Mouse (Mus musculus) liver, embryonic 16.5 days (tissue): Measurements from ENCODE around the gene Aoah. TPM values are rescaled to one million over a fixed set of nuclear protein-coding genes. Genes with fewer than 3 reads are reported as not detected.

Source experiments
- ATAC-seq: fragments of 200-750 bp; cut with Nextera tagmentation; 2 replicates; pipeline ENCODE4 v1.8.0; 2017; ENCODE audit warnings: low read depth, mild to moderate bottlenecking, moderate number of reproducible peaks, moderate library complexity
- H3K27ac ChIP-seq: fragments of 300-500 bp; sonication (generic); 2 replicates; pipeline ENCODE4 v1.5.1; 2014; ENCODE audit warnings: mild to moderate bottlenecking, low read length
- H3K27me3 ChIP-seq: fragments of 300-500 bp; sonication (generic); 2 replicates; pipeline ENCODE4 v1.6.1; 2014; ENCODE audit warnings: low read depth, low read length, mixed read lengths; ENCODE audit not compliant: control insufficient read depth, insufficient read depth
- H3K36me3 ChIP-seq: fragments of 300-500 bp; sonication (generic); 2 replicates; pipeline ENCODE4 v1.6.1; 2014; ENCODE audit warnings: mild to moderate bottlenecking; ENCODE audit not compliant: control insufficient read depth, insufficient read depth
- H3K4me1 ChIP-seq: fragments of 300-500 bp; sonication (generic); 2 replicates; pipeline ENCODE4 v1.6.1; 2014; ENCODE audit warnings: low read depth, low read length, mixed read lengths; ENCODE audit not compliant: control insufficient read depth
- H3K4me2 ChIP-seq: fragments of 300-500 bp; sonication (generic); 2 replicates; pipeline ENCODE4 v1.6.1; 2014; ENCODE audit warnings: low read depth, low read length, mixed read lengths
- H3K4me3 ChIP-seq: fragments of 300-500 bp; sonication (generic); 2 replicates; pipeline ENCODE4 v1.5.1; 2014; ENCODE audit warnings: low read depth, mild to moderate bottlenecking, low read length
- H3K9ac ChIP-seq: fragments of 300-500 bp; sonication (generic); 2 replicates; pipeline ENCODE4 v1.6.1; 2014; ENCODE audit warnings: low read depth, low read length
- H3K9me3 ChIP-seq: fragments of 300-500 bp; sonication (generic); replicated peaks from 2 replicates; pipeline ENCODE4 v1.6.1; 2016; ENCODE audit warnings: low read length; ENCODE audit not compliant: control insufficient read depth
- WGBS: fragments of 180-500 bp; shearing (Covaris S2); extraction: QIAGEN DNeasy Blood & Tissue Kit; methylation state at CpG from one replicate; pipeline ENCODE4 v1.1.7; 2014; ENCODE audit not compliant: insufficient replicate concordance; 5-methylcytosine and 5-hydroxymethylcytosine counted together
- polyA plus RNA-seq: library from polyadenylated mRNA; unstranded; fragments of >200 nt; fragmentation: Nextera tagmentation; extraction: Ambion mirVana; gene quantifications from 2 replicates; pipeline ENCODE4 v1.2.1, GENCODE M21; 2015

Gene Aoah
- polyA plus RNA-seq, 1 experiment from 2014 or later: 2.9 TPM

- H3K4me1 ChIP-seq: no peaks in the 10 kb centered on the region
- no peaks in the 10 kb centered on the region for H3K27me3 ChIP-seq
- ATAC-seq: no peak
- no peak overlapping the region for H3K27ac ChIP-seq
- H3K4me3 ChIP-seq: no peak overlapping the region
- no peaks in the 10 kb centered on the region for H3K9me3 ChIP-seq
- no peaks in the 10 kb centered on the region for H3K36me3 ChIP-seq
- H3K4me2 ChIP-seq: no peak overlapping the region
- no peak overlapping the region for H3K9ac ChIP-seq
- WGBS: 68% methylated on average over 4 of the region's 4 CpGs
Measured at GRCm38 (mm10) chr13:21006321-21006653, 212.4 kb downstream of the Aoah start.

- Histone ChIP-seq H3K9me3 (no peaks in the 10 kb centered on the region), H3K27me3 (no peaks in the 10 kb centered on the region), H3K4me3 (no peak overlapping the region), H3K27ac (no peak overlapping the region), H3K9ac (no peak overlapping the region), H3K36me3 (no peaks in the 10 kb centered on the region), H3K4me1 (no peaks in the 10 kb centered on the region), H3K4me2 (no peak overlapping the region)
- ATAC-seq: no peak
- 55% methylated on average over 3 of the region's 3 CpGs for WGBS
Measured at GRCm38 (mm10) chr13:21013659-21014058, 219.7 kb downstream of the Aoah start.

DNA sequence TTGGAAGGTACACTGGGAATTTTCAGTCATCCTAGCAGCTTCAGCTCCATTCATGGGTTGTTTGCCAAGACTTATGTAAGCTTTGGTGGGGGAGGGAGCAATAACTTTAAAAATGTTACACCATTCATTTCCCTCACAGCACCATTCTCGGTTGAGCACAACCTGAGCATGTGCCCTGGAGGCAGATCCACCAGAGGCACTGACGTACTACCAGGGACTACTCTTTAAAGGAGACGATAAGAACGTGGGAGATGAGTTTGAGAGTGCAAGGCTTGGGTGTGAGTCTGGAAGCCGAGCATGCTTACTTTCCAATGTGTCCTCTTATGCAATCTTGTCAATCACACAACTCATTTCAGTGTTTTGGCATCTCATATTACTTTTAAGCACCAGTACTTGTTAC, 230.9 kb downstream of the Aoah start:
- 65% methylated on average over 5 of the region's 5 CpGs for WGBS
- H3K4me2 ChIP-seq: no peak overlapping the region
- H3K9me3 ChIP-seq: no peaks in the 10 kb centered on the region
- H3K27ac ChIP-seq: no peak overlapping the region
- no peak for ATAC-seq
- no peaks in the 10 kb centered on the region for H3K36me3 ChIP-seq
- H3K4me1 ChIP-seq: no peaks in the 10 kb centered on the region
- no peaks in the 10 kb centered on the region for H3K27me3 ChIP-seq
- no peak overlapping the region for H3K4me3 ChIP-seq
- no peak overlapping the region for H3K9ac ChIP-seq

GRCm38 (mm10) chr13:21033176-21033575, 239.3 kb downstream of the Aoah start:
- Histone ChIP-seq H3K4me1 (no peaks in the 10 kb centered on the region), H3K4me3 (no peak overlapping the region), H3K36me3 (no peaks in the 10 kb centered on the region), H3K9me3 (no peaks in the 10 kb centered on the region), H3K9ac (no peak overlapping the region), H3K27ac (no peak overlapping the region), H3K4me2 (no peak overlapping the region), H3K27me3 (no peaks in the 10 kb centered on the region)
- no peak for ATAC-seq
- 53% methylated on average over 3 of the region's 3 CpGs for WGBS

- 55% methylated on average over 3 of the region's 3 CpGs for WGBS
- H3K27ac ChIP-seq: no peak overlapping the region
- H3K4me3 ChIP-seq: no peak overlapping the region
- H3K27me3 ChIP-seq: no peaks in the 10 kb centered on the region
- no peaks in the 10 kb centered on the region for H3K4me1 ChIP-seq
- no peaks in the 10 kb centered on the region for H3K9me3 ChIP-seq
- no peak for ATAC-seq
- H3K36me3 ChIP-seq: no peaks in the 10 kb centered on the region
- H3K4me2 ChIP-seq: no peak overlapping the region
- H3K9ac ChIP-seq: no peak overlapping the region
Measured at GRCm38 (mm10) chr13:21035011-21035410, 241.1 kb downstream of the Aoah start.

- Histone ChIP-seq H3K4me2 (no peak overlapping the region), H3K27ac (no peak overlapping the region), H3K9ac (no peak overlapping the region), H3K4me3 (no peak overlapping the region), H3K27me3 (no peaks in the 10 kb centered on the region), H3K9me3 (no peaks in the 10 kb centered on the region), H3K36me3 (no peaks in the 10 kb centered on the region), H3K4me1 (no peaks in the 10 kb centered on the region)
- ATAC-seq: no peak
Measured at GRCm38 (mm10) chr13:21035981-21036380, 242.1 kb downstream of the Aoah start.

DNA sequence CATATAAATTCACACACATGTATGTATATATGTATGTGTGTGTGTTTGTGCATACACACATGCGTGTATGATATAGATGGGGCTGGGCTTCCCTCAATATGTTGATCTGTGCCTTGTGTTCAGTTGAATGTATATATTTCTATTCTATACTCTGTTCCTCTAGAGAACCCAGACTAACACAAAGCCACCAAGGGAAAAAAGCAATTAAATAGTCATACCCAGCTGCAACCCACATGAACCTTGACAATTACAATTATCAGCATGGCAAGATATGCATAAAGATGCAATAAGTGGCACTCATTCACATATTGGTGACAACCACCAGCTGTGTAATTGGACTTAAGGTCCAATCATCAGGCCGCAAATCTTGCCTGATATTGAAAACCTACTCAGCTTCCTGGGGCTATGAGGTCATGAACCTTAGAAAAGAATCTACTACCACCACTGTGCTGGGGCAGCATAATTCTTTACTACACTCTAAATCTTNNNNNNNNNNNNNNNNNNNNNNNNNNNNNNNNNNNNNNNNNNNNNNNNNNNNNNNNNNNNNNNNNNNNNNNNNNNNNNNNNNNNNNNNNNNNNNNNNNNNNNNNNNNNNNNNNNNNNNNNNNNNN, 246.8 kb downstream of the Aoah start:
- ATAC-seq: no peak
- no peak overlapping the region for H3K4me2 ChIP-seq
- H3K9me3 ChIP-seq: no peaks in the 10 kb centered on the region
- no peaks in the 10 kb centered on the region for H3K4me1 ChIP-seq
- H3K27me3 ChIP-seq: no peaks in the 10 kb centered on the region
- WGBS: 63% methylated on average over 2 of the region's 2 CpGs
- H3K27ac ChIP-seq: no peak overlapping the region
- H3K4me3 ChIP-seq: no peak overlapping the region
- H3K36me3 ChIP-seq: no peaks in the 10 kb centered on the region
- no peak overlapping the region for H3K9ac ChIP-seq

- no peak overlapping the region for H3K4me3 ChIP-seq
- no peaks in the 10 kb centered on the region for H3K27me3 ChIP-seq
- no peaks in the 10 kb centered on the region for H3K4me1 ChIP-seq
- WGBS: 46% methylated on average over 1 of the region's 1 CpGs
- no peaks in the 10 kb centered on the region for H3K9me3 ChIP-seq
- H3K9ac ChIP-seq: no peak overlapping the region
- H3K27ac ChIP-seq: no peak overlapping the region
- no peak for ATAC-seq
- no peak overlapping the region for H3K4me2 ChIP-seq
- no peaks in the 10 kb centered on the region for H3K36me3 ChIP-seq
Measured at GRCm38 (mm10) chr13:21050118-21050517, 256.2 kb downstream of the Aoah start.

- H3K9ac ChIP-seq: no peak overlapping the region
- no peak overlapping the region for H3K4me3 ChIP-seq
- no peaks in the 10 kb centered on the region for H3K4me1 ChIP-seq
- whole genome bisulfite sequencing: 54% methylated on average over 2 of the region's 2 CpGs
- H3K9me3 ChIP-seq: no peaks in the 10 kb centered on the region
- no peak overlapping the region for H3K4me2 ChIP-seq
- H3K27me3 ChIP-seq: no peaks in the 10 kb centered on the region
- H3K36me3 ChIP-seq: no peaks in the 10 kb centered on the region
- no peak overlapping the region for H3K27ac ChIP-seq
- ATAC-seq: no peak
Measured at GRCm38 (mm10) chr13:21066021-21066420, 272.1 kb downstream of the Aoah start.
